Mouse (Mus musculus) testis, postnatal 10 days (tissue): ENCODE measurements at regions not wholly inside any gene's neighbourhood (a gene's known extent, or its start where the extent isn't known, plus 50 kb on each side); places are given as distances from the start of the nearest gene placed in this dataset.
"Not testable (repeated sequence)": the region's sequence is repeated elsewhere in the genome, so short reads cannot be mapped to it uniquely, and the experiment has no call there.

Experiments used
- DNase-seq: peaks from one replicate; pipeline ENCODE4 v3.0.0; 2021; ENCODE audit warnings: low spot score

GRCm38 (mm10) chr16:12807351-12807871 lies 302.1 kb upstream of the Ercc4 start:
- no peak for DNase-seq

GRCm38 (mm10) chr16:12811088-12811487 lies 298.4 kb upstream of the Ercc4 start:
- no peak for DNase-seq

DNA sequence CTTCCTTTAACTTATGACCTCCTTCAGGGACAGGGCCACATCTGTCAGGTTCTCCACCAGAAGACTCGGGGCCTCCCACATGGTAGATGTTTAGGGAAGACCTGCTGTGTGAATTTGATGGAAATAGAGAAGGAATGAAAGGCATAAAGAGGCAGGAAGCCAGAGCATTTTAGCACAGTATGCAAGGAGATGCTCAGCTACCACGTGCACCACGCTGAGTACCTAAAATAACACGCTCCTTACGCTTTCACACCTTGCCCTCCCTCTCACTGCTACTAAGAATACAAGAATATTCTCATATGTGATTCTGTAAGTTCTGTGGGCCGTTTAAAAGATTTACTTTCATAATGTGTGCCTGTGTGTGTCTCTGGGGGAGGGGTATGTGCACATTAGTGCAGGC lies 284.8 kb upstream of the Ercc4 start:
- no peak for DNase-seq

DNA sequence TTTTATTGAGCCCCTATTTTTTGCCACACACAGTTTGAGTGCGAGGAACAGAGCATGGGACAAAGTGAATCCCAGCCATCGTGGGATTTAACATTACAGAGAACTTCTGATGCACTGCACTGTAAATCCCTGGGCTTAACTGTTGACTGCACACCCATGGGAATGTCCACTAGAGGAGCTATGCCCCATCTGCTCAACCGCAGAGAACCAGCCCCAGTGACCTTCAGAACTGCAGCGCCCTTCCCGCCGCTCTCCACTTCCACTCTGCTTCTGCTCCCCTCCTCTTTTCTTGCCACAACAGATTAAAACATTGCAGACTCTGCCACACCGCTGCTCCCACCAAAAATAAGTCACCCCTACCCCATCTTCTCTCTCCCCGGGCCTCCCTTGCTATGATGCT lies 283.3 kb upstream of the Ercc4 start:
- no peak for DNase-seq

- DNase-seq = not testable (repeated sequence)
Measured at GRCm38 (mm10) chr16:12831308-12831707, 278.2 kb upstream of the Ercc4 start.

DNA sequence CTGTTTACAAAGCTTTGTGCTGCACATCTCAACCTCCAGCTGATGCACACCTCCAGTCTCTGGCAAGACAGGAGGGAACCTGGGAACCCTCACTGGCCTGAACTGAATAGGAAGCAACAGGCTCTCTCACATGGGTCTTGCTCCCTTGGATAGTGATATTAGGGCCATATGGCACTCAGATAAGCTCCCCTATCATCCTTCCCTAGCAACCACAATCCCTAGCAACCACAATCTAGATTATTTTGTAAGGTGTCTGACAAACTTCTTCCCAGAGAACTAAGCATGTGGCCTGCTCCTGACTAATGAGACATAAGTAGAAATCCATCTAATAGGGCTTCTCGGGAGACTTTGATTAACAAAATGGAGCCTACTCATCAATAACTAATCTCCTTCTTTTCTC lies 253.1 kb upstream of the Ercc4 start:
- DNase-seq = no peak

- DNase-seq = no peak
Measured at GRCm38 (mm10) chr16:12859714-12860355, 249.6 kb upstream of the Ercc4 start.

DNA sequence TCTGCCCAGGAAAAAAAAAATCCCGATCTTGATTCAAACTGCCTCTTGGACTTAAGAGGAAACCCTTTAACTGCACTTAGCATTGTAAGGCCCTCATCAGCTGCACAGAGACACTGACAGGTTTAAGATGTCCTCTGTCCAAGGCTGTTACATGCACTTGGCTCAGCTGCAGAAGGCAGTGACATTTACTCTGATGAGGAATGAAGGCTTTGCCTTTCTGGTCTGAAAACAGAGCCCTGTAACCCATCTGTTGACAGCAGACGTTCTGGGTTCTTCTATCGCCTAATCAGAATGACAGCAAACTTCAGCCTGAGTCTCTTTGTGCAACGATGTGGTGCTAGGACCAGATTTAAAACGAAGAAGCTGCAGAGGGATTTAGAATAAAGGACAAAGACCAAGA lies 246.9 kb upstream of the Ercc4 start:
- DNase-seq = no peak

DNA sequence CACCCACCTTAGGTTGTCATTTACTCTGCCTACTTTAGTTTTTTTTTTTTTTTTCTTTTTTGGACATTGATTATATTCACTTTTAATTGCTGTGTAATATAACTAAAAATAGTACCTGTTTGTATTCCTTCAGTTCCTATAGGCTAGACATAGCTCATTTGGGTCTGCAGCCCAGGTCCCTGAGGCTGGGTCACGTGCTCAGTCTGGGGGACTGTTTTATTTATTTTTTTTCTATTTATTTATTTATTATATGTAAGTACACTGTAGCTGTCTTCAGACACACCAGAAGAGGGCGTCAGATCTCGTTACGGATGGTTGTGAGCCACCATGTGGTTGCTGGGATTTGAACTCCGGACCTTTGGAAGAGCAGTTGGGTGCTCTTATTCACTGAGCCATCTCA lies 231.2 kb upstream of the Ercc4 start:
- not testable (repeated sequence) for DNase-seq

GRCm38 (mm10) chr16:12880011-12880410 lies 229.5 kb upstream of the Ercc4 start:
- no peak for DNase-seq

- DNase-seq = no peak
Measured at GRCm38 (mm10) chr16:12880481-12880880, 229.0 kb upstream of the Ercc4 start.

DNA sequence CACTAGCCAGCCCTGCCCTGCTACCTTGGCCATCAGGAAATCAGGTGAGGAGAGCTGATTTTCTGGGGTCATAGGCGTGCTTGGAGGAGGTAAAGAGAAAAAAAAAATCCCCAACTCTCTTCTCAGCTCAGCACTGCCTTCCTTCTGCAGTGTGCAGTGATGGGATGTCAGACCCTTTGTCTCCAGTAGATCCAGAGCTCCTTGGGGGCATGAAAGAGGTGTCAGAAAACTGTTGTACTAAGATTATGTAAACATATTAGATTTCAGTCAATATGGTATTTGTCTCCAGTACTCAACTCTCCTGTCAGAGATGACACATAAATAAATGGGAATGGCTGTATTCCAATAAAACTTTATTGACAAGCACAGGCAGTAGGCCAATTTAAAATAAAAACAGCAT lies 226.8 kb upstream of the Ercc4 start:
- no peak for DNase-seq

DNA sequence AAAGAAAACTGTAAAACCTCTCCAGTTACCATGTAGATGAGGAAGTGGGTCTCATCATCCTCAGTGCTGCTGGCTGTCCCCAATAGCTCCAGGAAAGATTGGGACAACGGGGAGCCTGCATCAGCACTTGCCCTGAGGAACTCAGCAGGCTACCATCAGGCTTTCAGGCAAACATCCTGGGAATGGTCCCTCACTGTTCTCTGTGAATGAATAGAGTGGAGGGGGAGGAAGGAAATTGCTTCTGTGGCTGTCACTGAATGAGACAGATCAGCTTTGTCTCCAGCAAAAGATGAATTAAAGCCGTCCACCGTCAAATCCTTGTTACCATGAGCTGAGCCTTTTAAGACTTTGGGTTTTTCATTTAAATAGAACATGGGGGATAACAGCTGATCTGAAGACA lies 224.9 kb upstream of the Ercc4 start:
- DNase-seq = no peak

GRCm38 (mm10) chr16:12886127-12886526 lies 223.4 kb upstream of the Ercc4 start:
- no peak for DNase-seq

DNA sequence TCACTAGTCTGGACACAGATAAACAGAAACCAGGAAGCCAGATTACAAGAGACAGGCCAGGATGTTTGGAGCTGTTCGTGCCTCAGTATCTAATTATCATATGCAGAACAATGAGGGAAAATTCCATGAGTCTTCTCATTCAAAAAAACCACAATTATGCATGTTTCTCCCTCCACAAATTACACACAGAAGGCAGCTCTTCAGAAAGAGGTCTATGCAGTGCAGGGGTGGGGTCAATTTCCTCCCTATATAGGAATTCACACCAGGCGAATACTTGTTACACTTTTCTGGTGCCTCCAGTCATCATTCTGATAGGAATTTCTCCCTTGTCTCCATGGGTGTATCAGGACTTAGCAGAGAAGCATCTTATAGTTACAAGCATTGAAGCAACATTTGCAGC lies 222.1 kb upstream of the Ercc4 start:
- DNase-seq = no peak

- DNase-seq = no peak
Measured at GRCm38 (mm10) chr16:12890094-12890493, 219.4 kb upstream of the Ercc4 start.

- DNase-seq = no peak
Measured at GRCm38 (mm10) chr16:12890545-12890944, 218.9 kb upstream of the Ercc4 start.

DNA sequence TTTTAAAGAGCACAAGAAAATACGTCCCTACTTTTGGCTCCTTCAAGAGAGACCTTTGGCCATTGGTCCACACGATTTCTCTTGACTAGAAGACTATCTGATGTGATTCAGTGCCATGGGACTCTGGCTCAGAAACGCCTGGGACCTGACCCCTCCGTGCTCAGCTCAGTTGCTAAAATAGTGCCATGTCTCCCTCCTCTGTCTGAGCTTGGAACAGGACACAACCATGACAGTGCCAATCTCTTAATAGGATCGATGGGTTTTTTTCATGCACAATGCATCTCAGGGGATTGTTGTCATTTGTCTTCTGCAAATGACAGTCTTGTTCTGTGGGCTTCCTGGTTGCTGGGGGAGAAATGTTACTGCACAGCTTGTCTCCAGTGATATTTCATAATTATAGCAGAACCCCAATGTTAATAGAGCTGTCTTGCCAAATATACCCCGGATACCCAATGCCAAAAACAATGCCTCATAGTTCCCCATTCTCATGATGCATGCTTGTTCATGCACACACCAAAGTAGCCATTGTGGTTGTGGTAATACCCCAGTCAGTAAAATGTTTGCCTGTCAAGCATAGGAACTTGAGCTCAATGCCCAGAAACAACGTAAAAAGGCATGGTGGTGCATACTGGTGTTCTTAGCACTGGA lies 216.7 kb upstream of the Ercc4 start:
- no peak for DNase-seq

- no peak for DNase-seq
Measured at GRCm38 (mm10) chr16:12897267-12897666, 212.2 kb upstream of the Ercc4 start.

- no peak for DNase-seq
Measured at GRCm38 (mm10) chr16:12900670-12901069, 208.8 kb upstream of the Ercc4 start.

- DNase-seq = no peak
Measured at GRCm38 (mm10) chr16:12901096-12901995, 208.1 kb upstream of the Ercc4 start.

DNA sequence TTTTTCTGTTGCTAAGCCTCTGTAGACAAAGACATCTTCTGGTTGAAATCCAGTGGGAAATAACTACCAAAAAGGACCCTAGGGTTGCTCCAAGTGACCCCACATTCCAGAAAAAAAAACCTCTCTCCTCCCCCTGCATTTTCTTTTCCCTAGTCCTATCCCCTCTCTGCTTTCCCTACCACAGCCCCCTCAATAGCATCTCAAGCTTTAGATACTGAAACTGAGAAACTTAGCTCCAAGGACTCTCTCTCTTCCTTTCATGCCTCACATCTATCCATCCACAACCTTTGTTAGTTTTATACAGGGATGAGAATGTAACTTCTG lies 207.5 kb upstream of the Ercc4 start:
- no peak for DNase-seq

DNA sequence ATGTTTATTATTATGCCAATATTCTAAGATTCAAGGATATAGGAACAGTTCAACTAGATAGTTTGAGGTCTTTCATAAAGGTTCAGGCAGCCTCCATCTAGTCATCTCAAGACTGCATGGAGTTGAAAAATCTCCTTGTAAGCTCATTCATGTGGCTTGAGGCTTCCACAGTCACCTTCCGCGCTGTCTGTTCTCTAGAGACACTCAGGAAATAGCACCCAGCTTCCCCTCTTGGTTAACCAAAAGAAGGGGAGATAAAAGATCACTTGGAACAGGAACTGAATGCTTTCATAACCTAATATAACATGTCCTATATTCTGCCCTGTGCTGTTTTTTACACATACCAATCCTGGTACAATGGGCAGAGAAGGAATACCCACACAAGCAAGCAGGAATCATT lies 206.3 kb upstream of the Ercc4 start:
- no peak for DNase-seq
